Mouse (Mus musculus): ENCODE measurements around the gene Gm8206.
"Not testable (repeated sequence)": the region's sequence is repeated elsewhere in the genome, so short reads cannot be mapped to it uniquely, and the experiment has no call there.

Gm8206 gene

GRCm38 (mm10) chr14:6093842-6094241 lies at the start of gene Gm8206:
Gene Gm8206, minus strand, starts transcription at chr14:6093942.
- DNase-seq (ENCODE audit: low read depth, low spot score): not testable (repeated sequence)

DNA sequence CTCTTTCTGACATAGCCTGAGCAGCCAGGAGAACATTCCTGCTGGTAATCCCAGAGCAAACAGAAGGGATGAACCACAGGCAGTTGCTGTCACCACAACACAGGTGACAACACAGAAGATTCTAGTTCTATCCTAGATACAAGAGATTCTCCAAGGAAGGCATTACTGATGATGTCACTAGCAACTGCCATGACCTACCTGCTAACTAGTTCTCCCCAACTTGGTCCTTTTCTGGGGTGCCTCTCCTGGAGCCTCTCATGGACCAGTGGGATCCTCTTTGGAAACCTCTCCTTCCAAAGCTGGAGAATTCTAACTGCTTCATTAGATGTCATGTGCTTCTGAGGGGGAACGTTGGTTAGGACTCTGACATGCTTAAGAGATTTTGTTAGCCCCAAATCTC lies 32.0 kb upstream of the Gm8206 start, which contains the start of gene Gm3476:
TSS of gene Gm3476 (minus strand) at position 101 of the 400 bp plus-strand sequence.
- not testable (repeated sequence) for DNase-seq (ENCODE audit: low read depth, low spot score)

GRCm38 (mm10) chr14:6108272-6108925 lies 14.7 kb upstream of the Gm8206 start, which contains the start of gene Gm3468:
Gene Gm3468, minus strand, starts transcription at chr14:6108665.
- not testable (repeated sequence) for DNase-seq (ENCODE audit: low read depth, low spot score)

DNA sequence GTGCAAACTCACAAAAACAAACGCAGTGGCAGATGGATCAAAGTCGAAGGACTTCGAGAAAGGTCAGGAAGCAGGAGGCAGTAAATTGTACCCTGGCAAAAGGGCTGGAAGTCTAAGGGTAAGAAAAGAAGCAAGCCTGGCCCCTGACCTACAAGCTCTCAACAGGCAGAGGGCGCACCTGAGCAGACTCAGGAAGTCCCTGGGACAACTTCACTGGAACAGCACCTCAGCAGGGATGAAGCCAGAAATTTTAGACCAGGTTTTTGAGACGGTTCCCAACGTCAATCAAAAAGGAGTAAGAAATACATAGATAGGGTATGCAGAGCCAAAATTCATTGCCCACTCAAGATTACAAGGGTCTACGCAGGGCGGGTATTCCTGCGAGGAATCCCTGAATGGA lies 13.8 kb upstream of the Gm8206 start:
- not testable (repeated sequence) for DNase-seq (ENCODE audit: low read depth, low spot score)

- DNase-seq (ENCODE audit: low read depth, low spot score): not testable (repeated sequence)
Measured at GRCm38 (mm10) chr14:6058167-6058566, 35.6 kb downstream of the Gm8206 start, which contains the start of gene Gm6337. Gene Gm6337, minus strand, starts transcription at chr14:6058267.

- not testable (repeated sequence) for DNase-seq (ENCODE audit: low read depth, low spot score)
Measured at GRCm38 (mm10) chr14:5987136-5987535, 106.6 kb downstream of the Gm8206 start.

DNA sequence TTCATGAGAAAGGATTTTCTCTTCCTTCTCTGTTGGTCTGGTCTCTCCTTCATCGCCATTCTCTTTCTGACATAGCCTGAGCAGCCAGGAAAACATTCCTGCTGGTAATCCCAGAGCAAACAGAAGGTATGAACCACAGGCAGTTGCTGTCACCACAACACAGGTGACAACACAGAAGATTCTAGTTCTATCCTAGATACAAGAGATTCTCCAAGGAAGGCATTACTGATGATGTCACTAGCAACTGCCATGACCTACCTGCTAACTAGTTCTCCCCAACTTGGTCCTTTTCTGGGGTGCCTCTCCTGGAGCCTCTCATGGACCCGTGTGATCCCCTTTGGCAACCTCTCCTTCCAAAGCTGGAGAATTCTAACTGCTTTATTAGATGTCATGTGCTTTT lies 114.7 kb downstream of the Gm8206 start, which contains the start of gene Gm3453:
TSS of gene Gm3453 (minus strand) at position 101 of the 400 bp plus-strand sequence.
- not testable (repeated sequence) for DNase-seq (ENCODE audit: low read depth, low spot score)
